Mouse (Mus musculus): Measurements from ENCODE around the gene Tspo.

Tspo gene

GRCm38 (mm10) chr15:83563327-83563856 is at the start of gene Tspo, which contains the start of gene Mcat:
Gene Tspo (plus strand): TSS chr15:83563592.
Gene Mcat (minus strand): TSS chr15:83563787.
- DNase-seq = peak; percentile 29 to 39

GRCm38 (mm10) chr15:83515018-83515417 is 48.4 kb upstream of the Tspo start:
- peak; percentile 63 for DNase-seq

GRCm38 (mm10) chr15:83518215-83519048 is 45.0 kb upstream of the Tspo start:
- DNase-seq = peak; percentile 86 to 93

DNA sequence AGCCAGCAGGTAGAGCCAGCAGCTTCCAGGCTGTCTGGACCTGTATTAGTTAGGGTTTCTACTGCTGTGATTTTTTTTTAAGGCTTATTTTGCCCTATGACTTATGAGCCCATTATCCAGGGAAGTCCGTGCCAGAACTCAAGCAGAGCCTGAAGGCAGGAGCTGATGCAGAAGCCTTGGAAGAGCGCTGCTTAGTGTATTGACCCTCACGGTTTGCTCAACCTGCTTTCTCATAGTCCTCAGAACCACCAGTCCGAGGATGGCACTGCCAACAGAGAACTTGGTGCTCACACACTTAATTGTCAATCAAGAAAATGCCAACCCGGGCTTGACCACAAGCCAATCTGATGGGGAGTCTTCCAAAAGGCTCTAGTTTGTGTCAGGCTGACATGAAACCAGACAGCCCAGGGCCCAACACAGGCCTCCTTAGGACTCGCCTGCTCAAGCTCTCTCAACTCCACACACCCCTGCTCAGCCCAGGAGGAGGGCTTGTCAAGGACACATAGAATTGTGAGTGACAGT is 42.5 kb upstream of the Tspo start:
- DNase-seq = peak; percentile 20 to 26

GRCm38 (mm10) chr15:83523196-83523595 is 40.2 kb upstream of the Tspo start:
- no peak for DNase-seq

DNA sequence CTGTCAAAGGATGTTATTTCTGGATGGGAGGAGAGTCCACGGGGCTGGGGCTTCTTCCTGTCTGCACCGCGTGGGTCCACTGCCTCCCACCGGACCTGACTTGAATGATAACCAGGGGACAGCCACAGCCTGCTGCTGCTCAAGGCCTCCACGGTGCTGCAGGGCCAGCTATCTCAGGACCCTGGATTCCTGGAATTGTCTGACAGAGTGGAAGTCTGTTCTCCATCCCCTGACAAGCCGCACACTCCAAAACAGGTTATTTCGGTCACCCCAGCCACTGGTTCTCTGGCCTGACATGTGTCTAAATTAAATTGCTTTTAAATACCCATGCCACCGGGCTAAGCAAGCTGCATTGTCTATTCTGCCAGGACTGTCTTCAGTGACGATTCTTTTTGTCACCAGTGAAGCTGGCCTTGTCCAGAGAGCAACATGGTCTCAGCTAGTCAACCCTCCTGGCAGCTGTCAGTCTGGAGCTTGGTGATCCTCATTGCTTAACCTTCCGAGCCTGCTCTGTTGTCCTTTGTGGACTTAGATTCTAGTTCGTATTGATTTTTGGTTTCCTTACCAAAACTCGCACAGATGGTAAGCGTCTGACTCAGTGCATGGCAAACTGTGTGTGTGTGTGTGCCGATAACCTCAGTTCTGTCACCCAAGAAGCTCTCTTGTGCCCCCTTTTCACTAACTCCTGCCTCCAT is 39.6 kb upstream of the Tspo start:
- DNase-seq = no peak

DNA sequence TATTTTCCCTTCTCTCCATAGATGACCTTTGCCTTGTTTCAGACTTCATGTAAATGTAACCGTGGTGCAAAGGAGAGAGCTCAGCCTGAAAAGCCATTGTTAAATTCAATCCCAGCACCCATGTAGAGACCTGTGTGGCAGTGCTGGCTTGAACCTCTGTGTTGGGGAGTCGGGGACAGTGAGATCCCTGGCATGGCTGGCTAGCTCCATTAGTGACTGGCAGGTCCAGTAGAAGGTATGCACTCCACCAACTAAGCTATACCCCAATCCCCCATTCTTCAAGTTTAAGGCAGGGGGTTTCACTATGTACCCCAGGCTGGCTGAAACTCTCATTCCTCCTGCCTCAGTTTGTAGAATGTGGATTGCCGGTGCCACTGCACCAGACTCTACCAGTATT is 39.1 kb upstream of the Tspo start:
- no peak for DNase-seq

DNA sequence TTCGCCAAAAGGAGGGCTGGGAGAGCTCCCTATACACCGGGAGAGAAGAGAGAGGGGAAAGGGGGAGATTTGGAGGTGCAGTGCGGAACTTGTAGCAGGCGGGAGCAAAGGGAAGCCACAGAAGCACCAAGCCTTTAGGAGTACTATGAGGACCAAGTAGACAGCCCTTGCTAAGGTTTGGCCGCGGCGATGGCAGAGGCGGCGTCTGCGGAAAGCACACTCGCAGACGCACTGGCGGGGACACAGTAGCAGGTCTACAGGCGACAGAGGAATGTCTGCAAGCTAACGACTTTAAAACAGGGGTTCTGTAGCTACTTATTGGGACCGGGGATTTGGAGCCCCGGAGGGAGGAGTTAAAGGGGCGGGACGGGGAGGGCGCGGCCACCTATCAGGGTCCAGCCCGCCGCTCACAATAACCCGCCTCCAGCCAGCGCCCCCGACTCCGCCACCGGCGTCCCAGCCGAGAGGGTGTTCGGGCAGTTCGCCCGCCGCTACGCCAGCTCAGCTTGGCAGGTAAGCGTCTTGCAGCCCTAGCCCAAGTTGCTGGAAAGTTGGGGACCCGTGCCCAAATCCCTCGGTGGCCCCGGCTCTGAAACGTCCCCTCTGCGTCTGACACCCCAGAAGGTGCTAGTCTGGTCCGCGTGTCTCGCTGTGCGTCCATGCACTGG is 36.8 kb upstream of the Tspo start, which contains the start of gene Bik:
Gene Bik, plus strand, starts transcription at position 439 of the 668 bp plus-strand sequence.
- DNase-seq = peak; percentile 51 to 62

DNA sequence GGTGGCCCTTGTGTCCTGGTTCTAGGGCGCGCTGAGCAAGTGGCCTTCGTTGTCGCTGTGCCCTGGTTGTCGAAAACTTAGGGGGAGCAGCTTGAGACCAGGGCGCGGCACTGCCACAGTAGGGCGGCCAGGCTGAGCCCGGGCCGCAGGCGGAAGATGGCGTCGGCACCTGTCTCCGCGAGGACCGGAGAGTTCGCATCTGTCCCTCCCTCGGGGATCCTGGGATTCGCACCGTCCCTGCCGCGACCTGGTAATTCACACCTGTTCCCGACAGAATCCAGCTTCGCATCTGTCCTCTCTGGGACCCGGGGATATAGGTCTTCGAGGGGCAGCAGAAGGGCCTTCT is 36.3 kb upstream of the Tspo start:
- DNase-seq = peak in 1 of 2 experiments; percentile 19

- no peak for DNase-seq
These were observed 35.6 kb upstream of the Tspo start for GRCm38 (mm10) chr15:83527747-83528146.

DNA sequence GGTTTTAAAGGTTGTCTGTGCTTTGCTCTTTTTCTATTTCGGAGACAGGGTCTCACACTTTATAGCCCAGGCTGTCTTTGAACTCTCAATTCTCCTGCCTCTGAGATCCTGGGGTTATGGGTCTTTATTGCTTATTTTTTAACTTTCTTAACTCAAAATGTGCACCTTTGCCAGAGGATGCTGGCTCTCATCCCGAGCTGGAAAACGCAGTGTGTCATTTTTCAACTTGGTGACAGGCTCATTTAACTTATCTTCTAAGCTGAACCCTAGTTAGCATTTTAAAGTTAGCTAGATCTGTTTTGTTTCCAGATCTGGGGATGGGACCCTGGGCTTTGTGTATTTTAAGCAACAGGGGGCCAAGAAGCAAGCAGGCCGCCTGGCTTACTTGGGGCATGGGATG is 34.5 kb upstream of the Tspo start:
- DNase-seq = no peak

GRCm38 (mm10) chr15:83529765-83530164 is 33.6 kb upstream of the Tspo start:
- no peak for DNase-seq

DNA sequence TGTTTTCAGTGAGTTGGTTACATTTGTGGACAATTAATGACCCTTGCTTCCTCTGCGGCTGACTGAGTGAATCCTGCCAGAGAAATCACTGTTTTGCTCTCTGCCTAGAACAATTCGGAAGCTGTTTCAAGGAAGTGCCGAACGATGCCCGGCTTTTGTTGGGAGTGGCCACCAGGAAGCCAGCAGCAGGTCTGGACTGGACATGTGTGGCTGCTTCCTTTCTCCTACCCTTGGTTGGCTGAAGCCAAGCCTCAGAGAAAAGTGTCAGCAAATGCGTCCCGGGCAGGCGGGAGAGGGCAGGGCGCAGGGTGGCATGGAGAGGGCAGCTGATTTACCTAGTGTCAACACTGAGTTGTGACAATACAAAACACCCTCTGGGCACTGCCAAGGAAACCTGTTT is 33.2 kb upstream of the Tspo start:
- DNase-seq = no peak

DNA sequence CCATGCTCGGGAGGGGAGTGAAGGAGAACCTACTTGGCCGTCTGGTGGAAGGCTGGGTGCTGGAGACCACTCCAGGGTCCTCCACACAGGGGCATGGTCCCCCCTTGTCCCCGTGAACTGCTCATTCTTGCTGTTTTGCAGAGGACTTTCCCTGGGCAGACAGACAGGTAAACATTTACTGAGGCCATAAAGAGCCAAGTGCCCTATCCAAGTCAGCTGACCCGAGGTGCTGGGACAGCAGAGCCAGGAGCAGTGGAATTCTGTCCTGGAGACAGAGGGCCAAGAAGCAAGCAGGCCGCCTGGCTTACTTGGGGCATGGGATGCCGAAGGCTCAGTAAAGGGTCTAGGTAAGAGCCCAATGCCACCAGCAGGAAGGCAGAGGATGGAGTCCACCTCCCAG is 32.7 kb upstream of the Tspo start:
- DNase-seq = no peak

DNA sequence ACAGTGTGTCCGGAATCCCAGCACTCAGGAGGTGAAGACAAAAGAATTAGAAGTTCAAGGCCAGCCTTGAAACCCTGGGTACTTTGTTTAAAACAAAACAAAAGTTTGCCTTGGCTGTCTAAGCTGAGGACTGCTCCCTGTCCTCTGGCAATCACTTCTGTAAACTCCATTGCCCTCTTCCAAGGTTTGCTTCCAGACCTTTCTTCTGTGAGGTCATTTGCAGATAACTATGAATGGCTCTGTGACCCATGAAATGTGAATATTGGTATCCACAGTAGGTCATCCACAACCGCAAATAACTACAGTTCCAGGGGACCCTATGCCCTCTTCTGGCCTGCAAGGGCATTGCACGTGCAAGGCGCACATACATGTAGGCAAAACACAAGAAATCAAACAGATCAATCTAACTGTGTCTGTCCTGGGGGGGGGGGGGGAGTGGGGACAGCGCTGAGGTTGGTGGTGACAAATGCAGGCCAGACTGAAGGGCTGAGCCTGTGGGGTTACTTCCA is 31.4 kb upstream of the Tspo start:
- no peak for DNase-seq

GRCm38 (mm10) chr15:83532606-83533005 is 30.8 kb upstream of the Tspo start:
- no peak for DNase-seq

DNA sequence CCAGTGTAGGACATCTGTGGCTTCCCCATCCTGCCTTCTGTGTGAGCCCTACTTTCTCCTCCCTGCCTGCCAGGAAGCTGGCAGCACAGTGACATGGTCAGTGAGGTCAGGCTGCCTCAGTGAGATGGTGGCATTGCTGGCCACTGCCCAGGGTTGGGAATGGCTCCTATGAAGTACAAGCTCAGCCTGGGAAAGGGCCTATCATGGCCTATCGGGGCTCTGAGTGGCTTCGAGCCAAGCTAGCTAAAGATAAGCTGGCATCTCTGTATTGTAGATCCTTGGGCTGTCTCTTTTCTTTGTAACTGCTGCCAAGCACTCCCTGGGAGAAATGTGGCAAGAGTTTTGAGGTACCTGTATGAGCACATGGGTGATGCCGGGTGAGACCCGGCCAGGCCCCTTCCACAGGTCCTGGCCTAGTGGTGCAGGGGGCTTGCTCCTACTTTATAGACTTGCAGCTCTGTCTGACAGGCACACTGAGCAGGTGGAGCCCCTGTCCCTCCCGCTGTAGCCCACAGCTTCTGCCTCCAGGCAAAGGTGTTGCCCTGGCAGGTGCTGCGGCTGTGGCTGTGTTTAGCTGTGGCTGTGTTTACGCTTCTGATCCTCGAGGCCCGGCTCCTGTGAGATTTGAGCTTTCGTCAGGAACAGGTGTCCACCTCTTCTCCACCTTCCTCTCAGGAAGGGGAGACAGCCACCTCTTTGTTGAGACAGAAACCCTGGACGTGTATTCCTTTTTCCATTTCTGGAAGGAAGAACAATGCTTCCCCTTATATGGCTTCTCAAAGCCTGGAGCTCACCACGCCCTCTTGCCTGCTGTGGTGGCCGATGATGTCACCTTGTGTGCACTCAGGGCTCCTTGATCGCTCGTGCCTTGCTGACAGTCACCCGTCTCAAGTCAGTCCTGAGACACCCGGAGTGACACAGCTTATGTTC is 28.2 kb upstream of the Tspo start:
- DNase-seq = peak; percentile 27 to 34

GRCm38 (mm10) chr15:83535890-83536231 is 27.5 kb upstream of the Tspo start:
- no peak for DNase-seq

GRCm38 (mm10) chr15:83538855-83539254 is 24.5 kb upstream of the Tspo start:
- no peak for DNase-seq

GRCm38 (mm10) chr15:83539905-83540304 is 23.5 kb upstream of the Tspo start:
- DNase-seq = no peak

- no peak for DNase-seq
These were observed 21.6 kb upstream of the Tspo start for GRCm38 (mm10) chr15:83541647-83542287.
